Mouse (Mus musculus) subcutaneous adipose tissue, adult 2 months (tissue): Measurements from ENCODE around the gene Slc13a4. TPM values are rescaled to one million over a fixed set of nuclear protein-coding genes. Genes with fewer than 3 reads are reported as not detected.

Experiments used
- polyA plus RNA-seq: library from polyadenylated mRNA; depleted of rRNA; stranded (reverse); fragments of >200 nt; gene quantifications from 2 replicates; pipeline ENCODE4 v1.2.3, GENCODE M21; 2012; ENCODE audit warnings: low replicate concordance; rRNA removed

The Slc13a4 gene
- polyA plus RNA-seq, result 2.8 and 7.1 TPM in 2 replicates

DNA sequence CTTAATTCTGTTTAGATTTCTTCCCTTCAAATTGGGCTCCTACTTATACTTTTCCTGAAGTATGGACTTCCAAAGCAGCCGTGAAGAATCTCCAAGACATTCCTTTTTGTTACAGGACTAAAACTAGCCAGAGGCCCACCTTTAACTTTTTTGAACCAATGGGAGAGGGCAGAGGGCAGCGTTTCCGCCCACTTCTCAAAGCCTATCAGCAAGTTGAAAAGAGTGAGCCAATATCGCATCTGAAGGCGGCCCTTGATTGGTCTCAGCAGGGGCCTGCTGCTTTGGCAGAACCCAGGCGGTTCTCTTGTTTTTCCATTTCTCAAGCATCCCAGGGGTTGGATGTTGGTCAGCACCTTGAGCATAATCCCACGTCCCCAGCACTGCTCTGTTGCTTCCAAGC, at the start of gene Slc13a4:
Gene Slc13a4 (minus strand): TSS at position 95 of the 400 bp plus-strand sequence.

DNA sequence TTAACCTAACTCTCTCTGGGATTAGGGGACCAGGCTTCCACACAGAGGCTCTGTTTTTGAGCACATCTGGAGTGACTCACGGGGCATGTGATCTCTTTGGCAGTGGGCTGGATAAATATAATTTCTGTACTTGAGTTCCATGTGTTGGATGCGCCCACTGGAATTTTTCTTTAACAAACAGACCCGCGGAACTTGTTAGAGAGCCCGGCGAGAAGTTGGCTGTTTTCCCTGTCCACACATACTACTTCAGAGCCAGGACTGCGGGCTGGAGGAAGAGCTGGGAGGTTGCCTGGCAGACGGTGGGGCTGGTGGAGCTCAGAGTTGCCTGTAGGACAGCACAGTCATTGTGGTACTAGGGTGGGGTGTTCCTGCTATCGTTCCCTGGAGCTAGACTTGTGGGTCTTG, 18.2 kb upstream of the Slc13a4 start, which contains the start of gene Fam180a:
Gene Fam180a (minus strand): TSS at position 31 of the 405 bp plus-strand sequence.

Other genes with a start within 250 kb of the Slc13a4 start
- gene Cnot4, start 174.4 kb downstream of the Slc13a4 start, polyA plus RNA-seq, result 10.5 and 14.9 TPM in 2 replicates
- 18.7 and 28.6 TPM in 2 replicates for gene Nup205, start 130.7 kb downstream of the Slc13a4 start, polyA plus RNA-seq
- gene Fam180a, start 18.0 kb upstream of the Slc13a4 start, polyA plus RNA-seq, result 0.40 and 1.5 TPM in 2 replicates
- gene Mtpn, start 231.8 kb upstream of the Slc13a4 start, polyA plus RNA-seq, result 31.8 and 75.8 TPM in 2 replicates